Comparison of ENCODE assay signal across 17 mouse cellular contexts in genomic region chr4:72168267-72168666, GRCm38 (mm10). TPM values are rescaled to one million over a fixed set of nuclear protein-coding genes. Genes with fewer than 3 reads are reported as not detected.
DNase-seq lines count a peak whose midpoint lies in the region; ATAC-seq lines count a peak whose summit lies in the region.
"Had no signal": no experiment of that assay in that cellular context is flagged by ENCODE, and none has a peak within 500 bp of the region (broad histone marks: within the 10 kb centered on the region; RNA-seq: fewer than 3 reads in every experiment).

No protein-coding gene starts in this region.

- no peaks in the 10 kb centered on the region for H3K27me3 ChIP-seq in embryonic facial prominence, embryonic 11.5 days (ENCODE audit: control insufficient read depth, insufficient read depth, low read length)
- H3K27me3 ChIP-seq in embryonic facial prominence, embryonic 10.5 days (replicated peaks; ENCODE audit: low read depth, poor library complexity, severe bottlenecking): peaks cover 7% of the 10 kb centered on the region
- no peaks in the 10 kb centered on the region for H3K27me3 ChIP-seq in embryonic facial prominence, embryonic 14.5 days (replicated peaks; ENCODE audit: control insufficient read depth, insufficient read depth, low read length)
- no peaks in the 10 kb centered on the region for H3K27me3 ChIP-seq in hindbrain, embryonic 14.5 days (ENCODE audit: control insufficient read depth, insufficient read depth, low read length)
- no peaks in the 10 kb centered on the region for H3K27me3 ChIP-seq in neural tube, embryonic 12.5 days (replicated peaks)
- H3K27me3 ChIP-seq: CH12.LX; megakaryocyte, embryonic 14.5 days had no signal

- 7% methylated on average over 1 of the region's 1 CpGs for WGBS in embryonic facial prominence, embryonic 11.5 days
- 14% methylated on average over 1 of the region's 1 CpGs for WGBS in embryonic facial prominence, embryonic 10.5 days
- 10% methylated on average over 1 of the region's 1 CpGs for WGBS in embryonic facial prominence, embryonic 14.5 days
- WGBS in hindbrain, embryonic 14.5 days: 2% methylated on average over 1 of the region's 1 CpGs
- WGBS in neural tube, embryonic 12.5 days: 10% methylated on average over 1 of the region's 1 CpGs

- no peaks in the 10 kb centered on the region for H3K9me3 ChIP-seq in embryonic facial prominence, embryonic 11.5 days (replicated peaks; ENCODE audit: control insufficient read depth, low read length)
- H3K9me3 ChIP-seq in embryonic facial prominence, embryonic 10.5 days: no peaks in the 10 kb centered on the region
- H3K9me3 ChIP-seq in embryonic facial prominence, embryonic 14.5 days (ENCODE audit: control insufficient read depth, low read length): no peaks in the 10 kb centered on the region
- no peaks in the 10 kb centered on the region for H3K9me3 ChIP-seq in hindbrain, embryonic 14.5 days (ENCODE audit: control insufficient read depth, low read length)
- H3K9me3 ChIP-seq in neural tube, embryonic 12.5 days: no peaks in the 10 kb centered on the region
- H3K9me3 ChIP-seq: megakaryocyte, embryonic 14.5 days had no signal

- no peak overlapping the region for H3K9ac ChIP-seq in embryonic facial prominence, embryonic 11.5 days (replicated peaks; ENCODE audit: low read length)
- no peak overlapping the region for H3K9ac ChIP-seq in embryonic facial prominence, embryonic 14.5 days (ENCODE audit: low read depth, low read length)
- no peak overlapping the region; the same call in 1 of the 2 replicates for H3K9ac ChIP-seq in hindbrain, embryonic 14.5 days
- no peak overlapping the region for H3K9ac ChIP-seq in neural tube, embryonic 12.5 days

- H3K4me3 ChIP-seq in embryonic facial prominence, embryonic 11.5 days (ENCODE audit: low read depth, low read length): no peak overlapping the region
- H3K4me3 ChIP-seq in embryonic facial prominence, embryonic 10.5 days: no peak overlapping the region
- no peak overlapping the region for H3K4me3 ChIP-seq in embryonic facial prominence, embryonic 14.5 days (ENCODE audit: low read depth, low read length)
- no peak overlapping the region for H3K4me3 ChIP-seq in hindbrain, embryonic 14.5 days (replicated peaks; ENCODE audit: low read length)
- H3K4me3 ChIP-seq in neural tube, embryonic 12.5 days: no peak overlapping the region
- H3K4me3 ChIP-seq: megakaryocyte, embryonic 14.5 days had no signal

- no peak overlapping the region for H3K27ac ChIP-seq in embryonic facial prominence, embryonic 11.5 days (replicated peaks; ENCODE audit: low read depth, low read length)
- no peak overlapping the region for H3K27ac ChIP-seq in embryonic facial prominence, embryonic 10.5 days (replicated peaks)
- H3K27ac ChIP-seq in embryonic facial prominence, embryonic 14.5 days (replicated peaks; ENCODE audit: low read depth, low read length): no peak overlapping the region
- H3K27ac ChIP-seq in hindbrain, embryonic 14.5 days: peak overlapping the region; percentile 71; the same call in 1 of the 2 replicates
- no peak overlapping the region for H3K27ac ChIP-seq in neural tube, embryonic 12.5 days

- DNase-seq in embryonic facial prominence, embryonic 11.5 days (ENCODE audit: low spot score): peak; percentile 28
- no peak for DNase-seq in embryonic facial prominence, embryonic 10.5 days (ENCODE audit: low spot score)
- DNase-seq in embryonic facial prominence, embryonic 14.5 days (ENCODE audit: low spot score): no peak
- DNase-seq in hindbrain, embryonic 14.5 days (ENCODE audit: low spot score): no peak
- DNase-seq in urinary bladder, adult 2 months (ENCODE audit: low spot score): no peak
- DNase-seq in layer of hippocampus, adult 8-10 months (ENCODE audit: low spot score in 2 of 2): no peak
- DNase-seq in lung, postnatal 36 days: no peak
- DNase-seq: adrenal gland, adult 8-10 months; cerebellum, adult 9-10 months; heart, adult 18-20 months; kidney, postnatal 10 days; right cerebral cortex, postnatal 14 days; thymus, adult 18-20 months had no signal

- no peaks in the 10 kb centered on the region for H3K36me3 ChIP-seq in embryonic facial prominence, embryonic 11.5 days (replicated peaks; ENCODE audit: control insufficient read depth, insufficient read depth, low read depth, low read length)
- peaks cover 67% of the 10 kb centered on the region for H3K36me3 ChIP-seq in embryonic facial prominence, embryonic 10.5 days (replicated peaks)
- peaks cover 48% of the 10 kb centered on the region for H3K36me3 ChIP-seq in embryonic facial prominence, embryonic 14.5 days (ENCODE audit: control insufficient read depth, insufficient read depth, low read length)
- peaks cover 18% of the 10 kb centered on the region; the same call in 1 of the 2 replicates for H3K36me3 ChIP-seq in hindbrain, embryonic 14.5 days (replicated peaks; ENCODE audit: control insufficient read depth, insufficient read depth)
- peaks cover 4% of the 10 kb centered on the region; the same call in 1 of the 2 replicates for H3K36me3 ChIP-seq in neural tube, embryonic 12.5 days

- no peak overlapping the region for H3K4me2 ChIP-seq in embryonic facial prominence, embryonic 11.5 days (ENCODE audit: low read depth, low read length)
- no peak overlapping the region for H3K4me2 ChIP-seq in embryonic facial prominence, embryonic 14.5 days (ENCODE audit: low read depth, low read length)
- no peak overlapping the region for H3K4me2 ChIP-seq in hindbrain, embryonic 14.5 days (replicated peaks)
- no peak overlapping the region for H3K4me2 ChIP-seq in neural tube, embryonic 12.5 days (replicated peaks)
- H3K4me2 ChIP-seq: liver, embryonic 11.5 days had no signal

- no peaks in the 10 kb centered on the region for H3K4me1 ChIP-seq in embryonic facial prominence, embryonic 11.5 days (ENCODE audit: control insufficient read depth, insufficient read depth, low read length)
- peaks cover 47% of the 10 kb centered on the region for H3K4me1 ChIP-seq in embryonic facial prominence, embryonic 10.5 days
- peaks cover 13% of the 10 kb centered on the region for H3K4me1 ChIP-seq in embryonic facial prominence, embryonic 14.5 days (ENCODE audit: control insufficient read depth, insufficient read depth, low read length)
- H3K4me1 ChIP-seq in hindbrain, embryonic 14.5 days (replicated peaks; ENCODE audit: control insufficient read depth, insufficient read depth, low read length): peaks cover 35% of the 10 kb centered on the region
- peaks cover 18% of the 10 kb centered on the region for H3K4me1 ChIP-seq in neural tube, embryonic 12.5 days

- ATAC-seq in embryonic facial prominence, embryonic 11.5 days (replicated peaks; ENCODE audit: insufficient number of reproducible peaks, low FRiP score, low TSS enrichment, low read depth): peak; percentile 50; the same call in 1 of the 2 replicates
- 0 out of 2 replicates have a peak, but pooled peaks have one; percentile 30 for ATAC-seq in embryonic facial prominence, embryonic 14.5 days (ENCODE audit: low read depth)
- ATAC-seq in hindbrain, embryonic 14.5 days (ENCODE audit: low FRiP score): peak; percentile 31; the same call in 1 of the 2 replicates
- peak; percentile 70 for ATAC-seq in neural tube, embryonic 12.5 days (ENCODE audit: low FRiP score, low read depth)

RNA-seq across cellular contexts. Expression of gene Tle1, which starts 32.5 kb away (rescaled TPM):
- 40.1 and 40.9 TPM in 2 replicates for polyA plus RNA-seq in embryonic facial prominence, embryonic 11.5 days (2014; fragmentation: Nextera tagmentation; extraction: Ambion mirVana)
- 33.7 and 34.0 TPM in 2 replicates for polyA plus RNA-seq in embryonic facial prominence, embryonic 10.5 days (2016; fragmentation: Nextera tagmentation; extraction: Ambion mirVana)
- 28.3 and 31.3 TPM in 2 replicates for polyA plus RNA-seq in embryonic facial prominence, embryonic 14.5 days (2014; fragmentation: Nextera tagmentation; extraction: Ambion mirVana)
- 41.5 and 44.1 TPM in 2 replicates for polyA plus RNA-seq in hindbrain, embryonic 14.5 days (2014; fragmentation: Nextera tagmentation; extraction: Ambion mirVana)
- 57.7 and 60.6 TPM in 2 replicates for polyA plus RNA-seq in neural tube, embryonic 12.5 days (2016; fragmentation: Nextera tagmentation; extraction: Ambion mirVana)
- 32.0 and 32.4 TPM in 2 replicates for polyA plus RNA-seq in urinary bladder, adult 2 months (2012; rRNA removed)
- total RNA-seq in layer of hippocampus, adult 8-10 months (2022): 10 to 100 TPM; 60.0 to 75.2 (median 70.1) TPM
- total RNA-seq: CH12.LX had no signal
